Mouse (Mus musculus) myocyte (in vitro differentiated cells): ENCODE data around the gene Ndrg3.

Experiments used
- CEBPB ChIP-seq: IDR thresholded peaks from 2 replicates; pipeline ENCODE4 v1.6.1; 2011; ENCODE audit warnings: mild to moderate bottlenecking, moderate library complexity; ENCODE audit not compliant: poor library complexity, insufficient read depth, severe bottlenecking
- E2F4 ChIP-seq: IDR thresholded peaks from one replicate; pipeline ENCODE4 v1.6.1; 2011; ENCODE audit warnings: mild to moderate bottlenecking, control low read depth, moderate library complexity; ENCODE audit not compliant: insufficient read depth
- MAX ChIP-seq: IDR thresholded peaks from one replicate; pipeline ENCODE4 v1.6.1; 2011; ENCODE audit warnings: low read depth, mild to moderate bottlenecking, control low read depth
- MYOD1 ChIP-seq, 3 experiments: IDR thresholded peaks; one replicate each; pipeline ENCODE4 v1.6.1; 2011; ENCODE audit warnings: control low read depth in 2 of 3, low read depth in 2 of 3, mild to moderate bottlenecking in 2 of 3, moderate library complexity in 1 of 3; ENCODE audit not compliant: insufficient read length in 2 of 3, control insufficient read depth in 1 of 3
- MYOG ChIP-seq, 3 experiments: IDR thresholded peaks; one replicate each; pipeline ENCODE4 v1.6.1; 2011; ENCODE audit warnings: control low read depth in 2 of 3, low read depth in 2 of 3, mild to moderate bottlenecking in 2 of 3; ENCODE audit not compliant: insufficient read length in 2 of 3, control insufficient read depth in 1 of 3, insufficient read depth in 1 of 3
- POLR2A ChIP-seq: IDR thresholded peaks from one replicate; pipeline ENCODE4 v1.6.1; 2011; ENCODE audit warnings: low read depth, mild to moderate bottlenecking, control low read depth, moderate library complexity; ENCODE audit not compliant: insufficient read length
- POLR2AphosphoS2 ChIP-seq: IDR thresholded peaks from one replicate; pipeline ENCODE4 v1.6.1; 2011; ENCODE audit warnings: low read depth, control low read depth; ENCODE audit not compliant: insufficient read length
- REST ChIP-seq: IDR thresholded peaks from one replicate; pipeline ENCODE4 v1.6.1; 2011; ENCODE audit warnings: mild to moderate bottlenecking, control low read depth, moderate library complexity; ENCODE audit not compliant: insufficient read depth, insufficient read length
- TCF12 ChIP-seq: IDR thresholded peaks from one replicate; pipeline ENCODE4 v1.6.1; 2011; ENCODE audit warnings: mild to moderate bottlenecking, control low read depth; ENCODE audit not compliant: poor library complexity, insufficient read depth, severe bottlenecking
- TCF3 ChIP-seq: IDR thresholded peaks from one replicate; pipeline ENCODE4 v1.6.1; 2011; ENCODE audit warnings: low read depth, control low read depth; ENCODE audit not compliant: insufficient read length
- USF1 ChIP-seq: IDR thresholded peaks from one replicate; pipeline ENCODE4 v1.6.1; 2011; ENCODE audit warnings: low read depth, mild to moderate bottlenecking, control low read depth, moderate library complexity

DNA sequence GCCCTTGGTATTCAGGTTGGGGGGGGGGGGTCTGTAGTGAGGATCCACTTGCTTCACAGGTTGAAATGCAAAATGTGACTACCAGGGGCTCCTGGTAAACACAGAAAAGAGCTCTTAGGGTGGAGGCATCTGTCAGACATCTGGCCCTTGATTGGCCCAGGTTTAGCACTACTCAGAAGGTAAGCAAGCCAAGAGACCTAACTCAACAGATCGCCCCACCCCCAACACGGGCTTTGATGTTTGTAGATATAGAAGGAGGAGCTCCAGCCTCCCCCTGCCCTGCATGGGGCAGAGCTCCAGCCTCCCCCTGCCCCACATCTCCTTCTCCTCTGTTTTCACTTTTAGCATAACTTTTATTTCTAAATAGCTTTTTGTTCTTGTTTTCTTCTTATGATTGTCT, 72.1 kb downstream of the Ndrg3 start:
- TF ChIP-seq MAX (no peak), POLR2A (no peak), REST (no peak), CEBPB (no peak), USF1 (no peak), TCF12 (no peak), TCF3 (no peak), MYOD1 (IDR thresholded peaks at IDR 0.05; ENCODE audit: control insufficient read depth in 1 of 3, insufficient read length in 2 of 3, low read depth in 2 of 3) (no peak), POLR2AphosphoS2 (no peak), E2F4 (no peak), MYOG (IDR thresholded peaks at IDR 0.05; ENCODE audit: control insufficient read depth in 1 of 3, insufficient read depth in 1 of 3, insufficient read length in 2 of 3, low read depth in 2 of 3) (no peak)
